Mouse (Mus musculus) adrenal gland, postnatal 36 days (tissue): ENCODE data around the gene Kcnj9. TPM values are rescaled to one million over a fixed set of nuclear protein-coding genes. Genes with fewer than 3 reads are reported as not detected.

ENCODE experiments used
- DNase-seq, 2 experiments: peaks; one replicate each; pipeline ENCODE4 v3.0.0; 2021; ENCODE audit warnings: mixed read lengths in 1 of 2
- long read RNA-seq, 2 experiments: library from polyadenylated mRNA; stranded (forward); transcript quantifications; one replicate each; pipeline ENCODE4 v2.0.0; 2021; ENCODE audit warnings: borderline sequencing depth in 2 of 2
- total RNA-seq, 2 experiments: library from RNA; stranded (reverse); gene quantifications; 2 replicates each; pipeline ENCODE4 v1.2.3; 2021

The Kcnj9 gene
- under 1 TPM in 1 of 2 experiments, not detected in 1; 0.23 TPM for total RNA-seq
- long read RNA-seq, experiment 1: 0 reads
- long read RNA-seq, experiment 2: 0 reads

DNA sequence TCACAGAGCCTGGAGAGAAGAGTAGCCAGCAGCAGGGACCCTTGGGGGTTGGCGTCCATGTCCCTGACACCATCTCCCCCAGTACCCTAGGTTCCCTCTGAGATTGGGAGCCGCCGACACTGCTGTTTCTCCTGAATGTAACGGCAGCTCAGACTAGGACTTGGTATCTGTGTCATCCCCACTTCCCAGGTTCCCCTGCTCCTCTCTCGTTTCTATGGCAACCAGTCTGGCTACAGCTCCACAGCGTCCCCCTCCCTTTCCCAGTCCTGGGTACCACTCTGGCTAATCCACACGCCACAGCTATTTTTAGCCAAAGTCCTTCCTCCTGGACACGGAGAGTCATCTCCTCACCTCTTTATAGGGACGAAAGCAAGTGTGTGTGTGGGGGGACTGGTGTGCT lies at the start of gene Kcnj9:
Gene Kcnj9 (minus strand): TSS at position 188 of the 400 bp plus-strand sequence.
- no peak for DNase-seq

DNA sequence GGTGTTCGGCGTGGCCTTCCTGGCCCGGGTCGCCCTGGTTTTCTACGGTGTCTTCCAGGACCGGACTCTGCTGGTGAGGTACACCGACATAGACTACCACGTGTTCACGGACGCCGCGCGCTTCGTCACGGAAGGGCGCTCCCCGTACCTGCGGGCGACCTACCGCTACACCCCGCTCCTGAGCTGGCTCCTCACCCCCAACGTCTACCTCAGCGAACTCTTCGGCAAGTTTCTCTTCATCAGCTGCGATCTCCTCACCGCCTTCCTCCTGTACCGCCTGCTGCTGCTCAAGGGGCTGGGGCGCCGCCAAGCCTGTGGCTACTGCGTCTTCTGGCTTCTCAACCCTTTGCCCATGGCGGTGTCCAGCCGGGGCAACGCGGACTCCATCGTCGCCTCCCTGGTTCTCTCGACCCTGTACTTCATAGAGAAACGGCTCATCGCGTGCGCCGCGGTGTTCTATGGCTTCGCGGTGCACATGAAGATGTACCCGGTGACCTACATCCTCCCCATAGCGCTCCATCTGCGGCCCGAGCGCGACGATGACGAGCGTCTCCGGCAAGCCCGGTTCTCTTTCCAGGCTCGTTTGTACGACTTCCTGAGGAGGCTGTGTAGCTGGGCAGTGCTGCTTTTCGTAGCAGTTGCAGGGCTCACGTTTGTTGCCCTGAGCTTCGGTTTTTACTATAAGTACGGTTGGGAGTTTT lies 47.8 kb upstream of the Kcnj9 start:
- peak; percentile 23 to 29 for DNase-seq

DNA sequence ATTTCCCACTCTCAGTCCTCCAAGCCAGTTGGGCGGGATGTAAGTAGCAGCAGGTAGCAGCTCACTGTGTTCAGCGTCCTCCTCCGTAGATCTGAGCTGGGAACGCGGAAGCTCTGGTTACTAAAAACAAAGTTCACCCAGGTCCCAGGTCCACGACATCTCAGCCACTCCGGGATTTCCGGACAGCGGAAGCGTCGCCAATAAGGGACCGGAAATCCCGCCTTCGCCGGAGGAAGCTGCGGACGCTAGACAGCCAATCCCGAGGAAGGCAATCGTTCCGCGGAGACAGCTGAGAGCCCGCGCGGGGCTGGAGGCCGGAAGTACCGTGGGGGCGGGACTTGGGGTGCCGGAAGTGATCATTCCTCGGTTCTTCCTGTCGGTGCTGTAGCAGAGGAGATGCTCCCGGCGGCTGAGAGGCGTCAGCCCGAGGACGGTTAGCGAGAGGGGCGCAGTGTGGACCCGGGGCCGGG lies 47.1 kb upstream of the Kcnj9 start, which contains the start of gene Pigm:
Gene Pigm (plus strand): TSS at position 349 of the 470 bp plus-strand sequence.
- DNase-seq: peak; percentile 98 to 99

DNA sequence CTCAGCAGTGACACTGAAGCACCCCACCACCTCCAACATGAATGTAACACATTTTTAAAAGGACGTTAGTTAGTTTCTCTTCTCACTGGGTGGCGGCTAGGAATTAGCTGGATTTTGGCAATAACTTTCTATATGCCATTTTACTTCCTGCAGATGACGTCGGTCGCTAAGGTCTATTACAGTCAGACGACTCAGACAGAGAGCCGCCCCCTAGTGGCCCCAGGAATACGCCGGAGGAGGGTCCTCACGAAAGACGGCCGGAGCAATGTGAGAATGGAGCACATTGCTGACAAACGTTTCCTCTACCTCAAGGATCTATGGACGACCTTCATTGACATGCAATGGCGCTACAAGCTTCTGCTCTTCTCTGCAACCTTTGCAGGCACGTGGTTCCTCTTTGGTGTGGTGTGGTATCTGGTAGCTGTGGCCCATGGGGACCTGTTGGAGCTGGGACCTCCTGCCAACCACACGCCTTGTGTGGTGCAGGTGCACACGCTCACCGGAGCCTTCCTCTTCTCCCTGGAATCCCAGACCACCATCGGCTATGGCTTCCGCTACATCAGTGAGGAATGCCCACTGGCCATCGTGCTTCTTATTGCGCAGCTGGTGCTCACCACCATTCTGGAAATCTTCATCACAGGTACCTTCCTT lies 39.8 kb upstream of the Kcnj9 start:
- peak; percentile 60 to 75 for DNase-seq

DNA sequence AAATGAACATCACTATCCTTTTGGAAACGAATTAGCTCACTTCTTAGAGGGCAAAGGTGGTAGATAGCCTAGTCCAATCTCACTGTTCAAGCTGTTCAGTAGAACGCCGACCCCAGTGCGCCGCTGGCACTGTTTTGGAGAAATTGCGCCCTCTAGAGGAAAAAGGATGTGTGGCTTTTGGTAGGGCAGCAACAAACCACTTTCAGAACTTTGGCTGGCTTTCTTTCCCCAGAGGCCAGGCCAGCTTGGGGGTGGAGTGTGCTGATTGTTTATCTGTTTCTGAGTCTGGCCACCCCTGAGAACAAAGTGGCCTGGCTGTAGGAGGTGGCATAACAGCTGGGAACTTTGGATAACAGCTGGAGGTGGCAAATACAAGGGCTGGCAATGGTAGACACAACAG lies 35.6 kb upstream of the Kcnj9 start:
- peak; percentile 56 to 66 for DNase-seq

DNA sequence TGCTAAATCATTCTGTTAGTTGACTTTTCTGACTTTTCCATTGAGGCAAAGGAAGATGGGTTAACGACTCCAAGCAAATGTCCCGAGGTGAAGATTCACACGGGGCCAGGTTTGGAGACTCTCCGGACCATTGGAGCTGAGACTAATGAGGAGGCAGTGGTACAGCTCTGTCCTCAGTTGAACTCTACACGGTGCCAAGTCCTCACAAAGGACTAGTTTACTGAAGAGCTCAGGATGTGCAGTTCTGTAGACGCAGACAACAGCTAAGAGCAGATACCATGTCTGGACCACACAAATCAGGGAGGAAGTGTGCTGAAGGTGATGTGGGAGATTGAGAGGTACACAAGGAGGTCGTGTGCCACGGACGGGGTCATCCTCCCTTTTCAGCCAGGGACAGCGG lies 29.2 kb upstream of the Kcnj9 start:
- no peak for DNase-seq

DNA sequence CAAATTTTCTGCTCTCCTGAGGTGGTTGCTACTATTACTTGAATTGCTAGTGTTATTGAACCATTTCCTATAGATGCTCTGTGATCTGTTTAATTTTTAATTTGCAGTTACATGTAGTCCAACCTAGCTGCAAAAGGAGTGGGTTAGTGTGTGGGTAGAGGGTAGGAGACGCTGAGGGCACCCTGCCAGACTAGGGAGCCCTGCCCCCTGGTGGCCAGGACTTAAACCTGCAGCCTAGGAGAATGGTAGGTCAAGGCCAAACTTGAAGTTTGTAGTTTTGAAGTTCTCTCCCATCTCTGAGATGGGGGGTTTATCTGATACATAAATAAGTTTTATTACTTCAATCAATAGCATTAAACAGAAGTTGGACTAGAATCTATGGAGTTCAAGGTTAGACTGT lies 28.4 kb upstream of the Kcnj9 start:
- peak; percentile 65 to 78 for DNase-seq

DNA sequence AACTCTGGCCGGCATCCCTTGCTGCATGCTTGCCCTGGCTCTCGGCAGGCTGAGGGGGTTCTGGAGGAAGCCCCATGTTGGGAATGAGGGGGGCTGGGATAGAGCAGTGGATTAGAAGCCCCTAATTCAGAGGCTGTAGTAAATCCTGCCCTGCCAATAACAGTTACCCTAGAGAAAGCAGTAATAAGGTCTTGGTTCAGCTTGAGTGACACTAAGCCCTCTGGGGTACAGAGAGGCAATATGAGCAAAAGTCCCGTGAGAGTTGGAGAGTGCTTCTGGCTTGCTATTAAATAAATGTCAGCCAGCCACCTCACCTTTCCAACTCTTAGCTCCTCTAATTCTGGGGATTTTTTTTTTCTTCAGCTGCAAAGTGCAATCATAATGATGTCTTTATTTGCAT lies 26.2 kb upstream of the Kcnj9 start:
- no peak for DNase-seq

DNA sequence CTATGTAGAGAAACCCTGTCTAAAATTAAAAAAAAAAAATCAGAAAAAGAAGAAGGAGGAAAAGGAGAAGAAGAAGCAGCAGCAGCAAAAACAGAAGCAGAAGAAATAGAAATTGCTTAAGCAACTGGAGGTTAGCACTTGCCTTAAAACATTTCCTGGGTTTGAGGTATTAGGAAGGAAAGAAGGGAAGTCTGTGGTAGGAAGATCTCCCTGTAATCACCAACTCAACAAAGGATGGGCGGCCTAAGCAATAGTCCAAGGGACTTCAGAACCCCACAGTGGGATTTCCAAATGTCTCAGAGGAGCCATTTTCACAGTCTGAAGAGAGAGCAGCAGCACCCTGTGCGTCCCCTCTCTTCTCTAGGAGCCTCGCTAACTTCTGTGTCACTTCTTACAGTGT lies 23.3 kb upstream of the Kcnj9 start:
- no peak for DNase-seq

DNA sequence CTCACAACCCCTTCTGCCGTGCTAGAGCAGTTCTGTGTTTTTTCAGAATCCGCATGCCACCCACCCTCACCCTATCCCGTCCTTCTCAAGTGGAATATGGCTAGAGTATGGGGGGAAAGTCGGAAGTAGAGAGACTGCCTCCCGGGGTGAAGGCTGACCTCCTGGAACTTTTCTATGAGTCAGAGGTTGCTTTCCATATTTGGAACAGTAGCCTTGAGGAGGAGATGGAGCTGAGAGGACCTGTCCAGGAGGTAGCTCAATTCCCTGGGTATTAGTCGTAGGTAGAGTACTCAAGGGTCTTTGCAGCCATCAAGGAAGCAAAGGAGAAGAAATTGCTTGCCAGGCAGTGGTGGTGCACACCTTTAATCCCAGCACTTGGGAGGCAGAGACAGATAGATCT lies 22.9 kb upstream of the Kcnj9 start:
- peak; percentile 32 to 47 for DNase-seq

DNA sequence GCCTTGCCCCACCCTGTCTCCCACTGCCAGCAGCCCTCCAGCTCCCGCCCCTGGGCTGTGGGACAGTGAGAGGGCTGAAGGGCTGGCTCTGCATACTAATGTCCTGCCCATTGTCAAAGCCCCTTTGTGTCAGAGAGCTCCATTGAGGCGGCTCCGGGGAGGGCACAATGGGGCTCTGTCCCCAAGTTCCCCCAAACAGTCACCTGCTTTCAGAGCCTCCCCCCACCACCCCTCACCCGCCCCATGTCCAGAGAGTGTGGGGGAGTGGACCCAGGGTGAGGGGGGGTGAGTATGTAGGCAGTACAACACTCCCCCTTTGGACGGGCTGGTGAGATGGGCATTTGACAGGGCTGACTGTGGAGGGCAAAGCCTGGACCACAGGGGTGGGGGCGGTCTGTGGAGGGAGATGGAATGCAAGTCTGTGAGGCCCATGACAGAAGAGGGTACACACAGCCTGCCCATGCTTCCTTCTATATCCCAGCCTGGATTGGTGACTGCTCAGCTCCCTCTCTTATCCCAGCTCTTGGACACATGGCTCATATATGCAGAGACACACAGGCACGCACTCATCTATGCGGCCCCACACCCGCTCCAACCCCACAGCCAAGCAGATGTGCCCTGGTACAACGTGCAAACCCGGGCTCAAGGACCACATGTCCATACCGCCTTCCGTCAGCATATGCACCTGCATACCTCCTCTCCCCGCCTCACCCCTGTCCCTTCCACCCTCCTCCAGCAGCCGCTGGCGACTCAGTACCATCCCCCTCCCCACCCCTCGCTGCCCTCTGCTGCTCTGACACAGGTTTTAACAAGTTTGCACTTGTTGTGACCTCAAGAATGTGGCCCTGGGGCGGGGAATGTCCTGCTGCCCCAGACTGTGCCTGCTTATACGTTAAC lies 21.0 kb upstream of the Kcnj9 start:
- DNase-seq: no peak

DNA sequence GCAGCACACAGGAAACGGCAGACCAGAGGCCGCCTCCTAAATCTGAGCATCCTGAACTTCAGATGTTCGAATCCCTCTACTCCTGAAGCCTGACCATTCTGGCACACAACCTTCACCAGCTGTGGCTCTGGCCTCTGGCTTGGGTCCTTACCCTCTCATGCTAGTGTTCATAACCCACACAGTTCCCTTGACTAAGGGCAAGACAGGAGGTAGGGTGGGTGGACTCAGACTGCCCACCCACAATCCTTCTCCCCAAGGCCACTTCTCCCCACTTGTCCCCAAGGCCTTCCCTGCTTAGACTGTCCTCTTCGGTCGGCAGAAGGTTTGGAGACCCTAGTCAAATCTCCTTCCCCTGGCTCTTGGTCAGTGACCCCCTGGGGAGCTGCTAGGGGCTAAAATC lies 20.4 kb upstream of the Kcnj9 start:
- DNase-seq: no peak

DNA sequence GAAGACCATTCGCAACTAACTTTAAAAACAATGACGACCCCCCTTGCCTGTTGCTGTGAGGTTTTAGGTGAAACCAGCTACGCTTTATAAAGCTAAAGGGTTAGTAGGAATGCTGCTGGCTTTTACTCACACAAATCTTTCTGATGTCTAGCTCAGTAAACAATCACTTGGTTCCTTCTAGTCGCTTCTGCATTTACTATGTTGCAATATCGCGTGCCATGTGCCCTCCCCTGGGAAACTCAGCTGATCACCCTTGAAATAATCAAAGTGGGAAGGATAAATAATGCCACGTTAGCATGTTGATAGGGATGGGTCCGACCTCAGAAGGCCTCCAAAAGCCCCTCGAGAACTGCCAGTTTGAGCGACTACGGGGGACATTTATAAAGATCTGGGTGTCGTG lies 18.3 kb upstream of the Kcnj9 start:
- no peak for DNase-seq

DNA sequence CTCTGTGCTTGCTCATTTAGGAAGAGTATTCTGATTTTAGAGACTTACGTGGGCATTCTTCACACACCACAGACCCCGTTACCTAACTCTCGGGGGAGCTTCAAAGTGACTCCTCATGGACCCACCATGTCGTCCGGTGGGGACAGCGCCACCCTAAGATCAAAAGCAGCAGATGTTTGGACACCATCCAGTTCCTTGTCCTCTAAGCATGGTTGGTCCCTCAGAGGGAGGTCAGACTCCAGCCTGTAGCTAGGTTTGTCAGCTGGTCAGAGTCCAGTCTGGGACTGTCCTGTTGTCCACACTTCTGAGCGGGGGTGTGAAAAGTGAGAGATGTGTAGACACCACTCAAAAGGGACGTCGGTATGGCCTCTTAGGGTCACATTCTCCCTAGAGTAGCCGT lies 17.6 kb upstream of the Kcnj9 start:
- DNase-seq: no peak

DNA sequence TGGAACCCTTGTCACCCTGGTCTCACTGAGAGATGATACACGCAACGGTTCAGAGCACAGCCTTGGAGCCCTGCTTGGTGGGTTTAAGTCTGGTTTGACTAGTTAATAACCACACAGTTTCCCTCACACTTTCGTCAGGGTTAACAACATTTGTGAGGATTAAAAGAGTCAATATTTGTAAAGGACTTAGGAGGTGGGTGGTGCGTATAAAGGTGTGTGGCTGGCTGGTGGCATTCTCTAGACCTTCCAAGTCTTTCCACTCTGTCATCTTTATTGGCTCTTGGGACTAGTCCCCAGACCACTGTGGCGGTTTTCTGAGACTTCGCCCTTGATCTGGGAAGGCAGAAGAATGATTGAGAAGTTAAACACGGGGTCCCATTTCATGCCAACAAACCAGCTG lies 15.7 kb upstream of the Kcnj9 start:
- no peak for DNase-seq

DNA sequence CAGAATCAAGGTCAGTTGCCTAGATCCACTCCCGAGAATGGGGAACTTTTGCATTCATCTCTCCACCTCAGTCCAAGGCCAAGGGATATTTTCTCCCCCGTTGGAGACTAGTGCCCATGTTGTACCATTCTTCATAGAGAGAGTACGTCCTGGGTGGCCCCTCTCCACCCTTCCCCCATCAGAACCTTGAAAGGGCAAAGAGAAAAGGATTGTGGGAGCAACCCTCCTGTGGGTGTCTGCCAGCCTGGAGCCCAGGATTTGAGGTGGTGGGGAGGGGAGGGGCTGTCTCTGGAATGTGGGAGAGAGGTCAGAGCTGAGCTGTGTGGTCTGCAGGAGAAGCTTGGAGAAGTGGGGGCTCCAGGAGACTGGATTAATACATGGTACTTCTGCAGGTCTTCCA lies 14.8 kb upstream of the Kcnj9 start:
- no peak for DNase-seq

DNA sequence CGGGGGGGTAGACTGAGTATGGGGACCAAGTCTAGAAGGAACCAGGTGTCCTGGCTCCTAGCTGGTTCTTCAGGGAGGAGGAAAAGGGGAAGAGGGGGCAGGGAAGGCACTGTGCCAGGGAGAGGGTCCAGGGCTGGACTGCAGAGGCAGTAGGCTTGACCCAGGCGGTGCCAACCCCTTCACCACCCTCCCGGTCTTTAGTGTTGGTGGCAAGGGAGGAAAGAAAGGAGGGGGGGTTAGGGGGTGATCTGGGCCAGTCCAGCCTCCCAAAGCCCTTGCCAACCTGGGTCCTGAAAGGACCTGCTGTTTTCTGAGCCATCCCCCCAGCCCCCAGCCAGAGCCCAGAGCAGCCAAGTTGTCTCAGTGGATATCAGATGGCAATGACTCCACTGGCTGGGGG lies 13.6 kb upstream of the Kcnj9 start:
- DNase-seq: no peak

DNA sequence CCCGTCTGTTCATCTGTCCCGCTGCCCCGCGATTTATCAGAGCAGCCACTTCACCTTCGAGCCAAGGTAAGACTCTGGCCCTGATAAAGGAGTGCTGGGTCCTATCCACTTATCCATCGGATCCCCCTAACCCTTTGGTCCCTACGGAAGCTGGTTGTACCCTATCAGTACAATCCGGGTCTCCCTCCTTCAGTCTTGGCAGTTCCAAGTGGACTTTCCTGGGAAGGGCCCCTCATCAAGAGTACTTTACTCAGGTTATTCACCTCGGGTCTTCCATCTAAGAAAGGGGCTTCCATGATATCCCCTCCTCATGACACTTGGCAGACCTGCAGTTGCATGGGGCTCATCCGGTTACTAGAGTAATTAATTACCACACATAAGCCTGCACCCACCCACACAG lies 12.3 kb upstream of the Kcnj9 start:
- DNase-seq: no peak

DNA sequence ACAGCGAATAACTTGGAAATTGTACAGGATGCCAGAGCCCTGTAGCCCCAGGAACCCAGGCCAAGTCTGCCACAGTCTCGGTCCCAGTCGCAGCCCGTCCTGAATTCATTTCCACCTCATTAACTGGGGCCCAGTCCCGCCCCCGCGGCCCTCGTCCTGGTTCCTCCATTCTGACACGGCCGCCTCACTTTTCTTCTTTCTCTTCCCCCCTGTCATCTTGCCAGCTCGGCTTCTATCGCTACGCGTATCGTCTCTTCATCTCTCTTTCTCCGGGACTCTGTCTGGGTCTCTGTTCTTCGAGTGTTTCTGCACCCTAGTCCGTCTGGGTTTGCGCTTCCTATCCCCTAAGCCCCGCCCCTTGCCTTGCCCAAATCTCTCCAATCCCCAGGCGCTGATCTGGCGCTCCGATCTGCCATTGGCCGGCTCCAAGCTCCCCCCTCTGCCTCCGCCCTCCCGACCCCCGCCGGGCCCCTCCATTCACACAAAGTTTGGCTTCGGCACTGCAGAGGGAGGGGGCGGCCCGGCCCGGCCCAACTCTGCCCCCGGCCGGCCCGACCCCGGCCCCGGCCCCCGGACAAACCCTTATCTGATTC lies 11.7 kb upstream of the Kcnj9 start, which contains the start of gene Kcnj10:
Gene Kcnj10 (plus strand): TSS at position 482 of the 593 bp plus-strand sequence.
- DNase-seq: peak; percentile 85 to 89

DNA sequence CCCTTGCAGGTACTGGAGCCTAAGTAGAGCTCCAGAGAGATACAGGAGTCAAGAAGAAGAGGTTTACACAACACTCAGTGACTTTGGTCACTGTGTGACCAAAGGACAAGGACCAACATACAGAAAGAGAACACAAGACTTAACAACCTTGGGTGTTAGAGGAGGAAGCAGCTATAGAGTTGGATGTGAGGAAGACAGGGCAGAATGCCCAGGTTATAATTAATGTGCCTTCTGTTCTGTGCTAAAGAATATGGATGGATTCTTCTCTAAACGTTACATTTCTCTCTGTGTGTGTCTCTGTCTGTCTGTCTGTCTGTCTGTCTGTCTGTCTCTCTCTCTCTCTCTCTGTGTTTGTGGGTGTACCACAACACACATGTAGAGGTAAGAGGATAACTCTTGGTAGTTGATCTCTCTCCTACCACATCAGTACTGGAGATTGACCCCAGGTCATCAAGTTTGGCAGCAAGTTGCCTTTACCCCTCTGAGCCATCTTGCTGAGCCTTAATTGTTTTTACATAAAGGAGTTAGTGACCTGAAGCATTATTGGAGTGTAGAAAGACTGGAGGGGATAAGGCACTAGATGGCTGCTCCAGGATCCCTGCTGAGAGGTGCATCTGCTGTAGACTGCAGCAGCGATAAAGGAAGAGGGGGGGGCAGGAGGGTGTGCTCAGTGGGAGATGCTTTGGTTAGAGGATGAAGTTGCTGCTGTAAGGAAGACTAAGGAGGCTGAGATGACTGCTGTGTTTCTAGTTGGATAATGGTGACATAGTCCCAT lies 8.5 kb upstream of the Kcnj9 start:
- no peak for DNase-seq

DNA sequence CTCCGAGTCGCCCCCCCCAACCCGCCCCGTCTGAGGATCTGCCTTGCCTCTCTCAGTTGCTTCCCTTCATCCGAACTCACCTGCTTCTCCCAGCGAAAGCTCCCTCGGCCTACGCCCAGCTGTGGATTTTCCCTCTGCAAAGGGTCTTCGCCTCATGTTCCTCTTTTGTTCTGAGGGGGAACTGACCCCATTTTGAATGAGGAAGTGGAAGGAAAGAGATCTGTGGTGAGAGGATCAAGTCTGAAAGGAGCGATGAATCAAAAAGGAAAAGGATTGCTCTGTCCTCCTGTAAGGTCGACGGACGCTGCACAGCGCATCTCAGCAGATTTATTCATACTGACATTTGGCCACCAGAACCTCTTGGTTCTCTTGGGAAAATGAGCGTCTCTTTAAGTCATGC lies 6.7 kb upstream of the Kcnj9 start:
- no peak for DNase-seq
